Mouse (Mus musculus) adrenal gland, adult 2 months (tissue): Measurements from ENCODE around the gene Fto. TPM values are rescaled to one million over a fixed set of nuclear protein-coding genes. Genes with fewer than 3 reads are reported as not detected.

Source experiments
- DNase-seq: peaks from one replicate; pipeline ENCODE4 v3.0.0; 2021
- polyA plus RNA-seq: library from polyadenylated mRNA; depleted of rRNA; stranded (reverse); fragments of >200 nt; gene quantifications from 2 replicates; pipeline ENCODE4 v1.2.3, GENCODE M21; 2012
- total RNA-seq, 2 experiments: library from RNA; stranded (reverse); gene quantifications; 2 replicates each; pipeline ENCODE4 v1.2.3; 2021

The Fto gene
- total and polyA plus RNA-seq, 3 experiments, result 22.0 to 77.1 (median 74.8) TPM

DNA sequence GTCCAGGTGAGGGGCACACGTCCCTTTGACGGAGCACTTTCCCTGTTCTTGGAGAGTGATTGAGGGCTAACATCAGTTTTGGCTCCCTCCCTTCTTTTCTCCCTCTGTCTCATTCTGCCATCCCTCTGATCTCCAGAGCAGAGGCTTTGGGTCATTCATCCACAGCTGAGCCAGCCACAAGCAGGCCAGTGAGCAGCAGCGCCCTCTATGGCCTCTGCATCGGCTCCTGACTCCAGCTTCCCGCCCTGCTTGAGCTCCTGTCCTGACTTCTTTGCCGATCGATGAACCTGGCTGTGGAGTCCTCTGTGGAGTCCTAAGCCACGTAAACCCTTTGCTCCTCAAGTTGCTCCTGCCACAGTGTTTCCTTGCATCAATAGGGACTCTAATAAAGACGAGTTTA, 10.9 kb downstream of the Fto start:
- no peak for DNase-seq

GRCm38 (mm10) chr8:91324916-91325315, 11.6 kb downstream of the Fto start:
- no peak for DNase-seq

GRCm38 (mm10) chr8:91326018-91326417, 12.7 kb downstream of the Fto start:
- DNase-seq, result no peak

DNA sequence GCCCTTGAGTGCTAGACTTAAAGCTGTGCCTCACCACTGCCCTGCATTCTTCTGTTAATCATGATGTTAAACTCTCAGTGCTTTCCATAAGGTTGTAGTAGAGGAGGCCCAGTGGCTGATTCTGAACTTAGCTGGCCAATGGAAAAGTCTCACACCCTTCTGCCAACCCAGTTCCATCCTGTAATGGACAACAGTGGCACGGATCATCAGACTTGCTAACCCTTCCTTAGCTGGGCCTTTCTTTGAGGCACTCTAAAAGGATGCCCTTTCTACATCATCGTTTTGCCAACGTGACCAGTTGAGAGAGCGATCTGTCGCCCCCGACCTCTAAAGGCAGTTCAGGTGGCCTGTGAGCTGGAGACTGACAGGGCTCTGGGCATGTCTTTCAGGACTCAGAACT, 13.6 kb downstream of the Fto start:
- DNase-seq, result no peak

- no peak for DNase-seq
These were observed 14.3 kb downstream of the Fto start for GRCm38 (mm10) chr8:91327471-91328205.

DNA sequence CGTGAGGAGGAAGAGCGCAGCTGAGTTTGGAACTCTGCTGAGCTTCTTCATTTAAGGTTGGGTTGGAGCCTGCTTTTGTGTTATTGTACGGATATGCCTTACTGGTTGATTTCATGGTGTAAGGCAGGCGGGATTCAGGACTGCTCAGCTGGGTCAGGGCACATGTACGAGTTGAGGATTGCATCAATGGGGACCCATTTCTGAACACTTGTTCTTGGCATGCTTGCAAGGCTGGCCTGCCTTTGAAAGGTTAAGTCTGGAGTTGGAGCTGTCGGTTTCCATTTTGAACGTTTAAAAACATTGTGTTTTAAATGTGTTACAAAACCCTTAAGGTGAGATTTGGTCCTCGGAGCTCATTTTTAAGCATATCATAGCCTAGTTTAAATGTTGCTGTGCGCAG, 15.7 kb downstream of the Fto start:
- no peak for DNase-seq

GRCm38 (mm10) chr8:91329461-91329850, 16.1 kb downstream of the Fto start:
- no peak for DNase-seq

- no peak for DNase-seq
These were observed 25.2 kb downstream of the Fto start for GRCm38 (mm10) chr8:91338389-91339154.

- DNase-seq, result no peak
These were observed 26.3 kb downstream of the Fto start for GRCm38 (mm10) chr8:91339651-91340050.

DNA sequence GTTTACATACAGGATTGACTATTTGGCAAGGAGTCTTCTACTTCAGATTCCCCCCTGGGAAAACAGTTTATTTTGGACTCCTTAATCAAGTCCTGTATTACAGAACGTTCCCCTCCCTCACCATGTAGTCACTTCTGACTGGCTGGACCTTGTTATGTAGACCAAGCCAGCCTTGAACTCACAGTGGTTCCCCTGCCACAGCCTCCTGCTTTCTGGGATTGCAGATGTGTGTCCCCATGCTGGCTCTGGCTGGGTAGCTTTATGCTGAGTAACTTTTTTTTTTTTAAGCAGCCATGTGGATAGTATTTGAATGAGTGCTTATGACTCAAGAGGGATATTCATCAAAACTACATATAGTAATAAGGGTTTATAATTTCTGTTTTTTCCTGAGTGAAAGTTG, 27.4 kb downstream of the Fto start:
- no peak for DNase-seq

DNA sequence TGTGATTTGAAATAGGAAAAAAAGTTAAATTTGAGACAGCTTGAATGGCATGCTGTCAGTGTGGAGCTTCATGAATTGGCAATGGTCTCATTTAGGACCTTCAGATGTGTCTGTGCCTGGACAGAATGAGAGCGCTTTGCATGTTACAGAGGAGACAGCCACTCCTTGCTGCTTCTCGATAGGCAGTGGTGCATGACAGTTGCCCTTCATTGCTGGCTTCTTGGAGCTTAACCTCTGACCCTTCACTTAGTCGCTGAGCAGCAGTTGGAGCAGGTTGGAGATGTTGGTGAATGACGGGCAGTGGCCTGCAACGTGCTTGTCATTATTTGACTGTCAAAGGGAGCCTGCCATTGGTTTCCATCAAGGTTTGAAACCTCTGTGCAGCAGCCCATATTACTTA, 28.9 kb downstream of the Fto start:
- DNase-seq, result no peak

- DNase-seq, result no peak
These were observed 29.5 kb downstream of the Fto start for GRCm38 (mm10) chr8:91342798-91343197.

DNA sequence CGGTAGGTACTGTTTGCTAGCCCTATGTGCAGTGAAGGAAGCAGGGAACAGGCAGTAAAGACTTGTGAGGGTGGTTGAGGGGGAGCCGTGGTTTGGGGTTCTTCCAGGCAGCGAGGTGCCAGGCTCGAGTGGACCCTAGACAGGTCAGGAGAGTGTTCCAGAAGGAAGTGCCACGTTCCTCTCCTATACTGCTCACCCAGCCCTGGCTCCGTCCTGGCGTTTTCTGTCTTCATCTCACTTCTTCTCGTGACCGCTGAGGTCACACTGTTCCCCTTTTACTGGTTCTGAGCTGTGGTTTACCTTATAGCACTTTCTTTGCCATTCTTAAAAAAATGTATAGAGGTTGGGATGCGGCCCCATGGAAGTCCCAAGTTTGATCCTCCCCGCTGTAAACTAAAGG, 31.3 kb downstream of the Fto start:
- no peak for DNase-seq

DNA sequence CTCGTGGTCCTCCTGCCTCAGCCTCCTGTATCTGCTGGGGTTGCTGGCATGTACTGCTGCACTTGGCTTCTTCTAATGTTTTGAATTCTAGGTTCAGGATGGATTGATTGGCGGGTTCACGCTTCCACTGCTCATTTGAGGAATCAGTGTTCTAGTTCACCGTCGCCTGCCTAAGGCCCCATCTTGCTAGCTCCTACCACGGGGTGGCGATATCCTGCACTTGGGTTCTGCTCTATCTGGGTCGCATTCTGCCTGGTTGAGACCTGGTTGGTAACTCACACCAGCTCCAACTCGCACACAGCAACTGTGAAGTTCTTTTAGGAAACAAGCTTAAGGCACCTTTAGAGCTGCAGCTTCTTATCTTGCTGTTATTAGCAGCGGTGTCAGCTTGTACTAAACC, 33.8 kb downstream of the Fto start:
- DNase-seq, result no peak

- no peak for DNase-seq
These were observed 34.3 kb downstream of the Fto start for GRCm38 (mm10) chr8:91347595-91347994.

DNA sequence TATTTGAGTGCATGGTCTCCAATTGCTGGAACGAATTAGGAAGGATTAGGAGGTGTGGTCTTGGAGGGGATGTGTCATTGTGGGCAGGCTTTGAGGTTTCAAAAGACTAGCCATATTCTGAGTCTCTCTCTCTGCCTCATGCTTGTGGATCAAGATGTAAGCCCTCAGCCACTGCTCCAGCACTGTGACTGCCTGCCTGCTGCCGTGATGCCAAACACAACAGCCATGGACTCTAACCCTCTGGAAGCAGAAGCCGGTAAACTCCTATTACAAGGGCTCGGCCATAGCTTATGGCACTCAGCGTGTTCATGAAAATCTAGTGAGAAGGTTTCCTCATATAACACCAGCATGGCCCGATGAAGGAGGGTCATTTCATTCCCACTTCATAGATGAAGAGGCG, 36.5 kb downstream of the Fto start:
- DNase-seq, result no peak

GRCm38 (mm10) chr8:91350628-91351027, 37.3 kb downstream of the Fto start:
- no peak for DNase-seq

- DNase-seq, result no peak
These were observed 39.3 kb downstream of the Fto start for GRCm38 (mm10) chr8:91352598-91352997.

DNA sequence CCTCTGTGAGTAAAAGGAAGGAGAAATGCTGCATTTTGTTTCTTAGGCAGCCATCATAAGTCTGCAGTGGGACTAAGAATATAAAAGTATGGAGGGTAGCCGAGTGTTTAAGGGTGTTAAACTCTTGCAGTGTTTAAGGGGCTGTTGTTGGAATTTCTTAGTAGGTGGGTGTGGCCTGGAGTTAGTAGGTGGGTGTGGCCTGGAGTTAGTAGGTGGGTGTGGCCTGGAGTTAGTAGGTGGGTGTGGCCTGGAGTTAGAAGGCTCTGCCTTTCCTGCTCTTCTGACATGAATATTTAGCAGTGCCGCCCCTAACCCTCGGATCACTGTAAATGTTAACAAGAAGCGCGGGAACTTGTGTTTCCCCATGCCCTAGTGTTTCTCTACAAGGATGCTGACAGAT, 39.7 kb downstream of the Fto start:
- DNase-seq, result no peak

GRCm38 (mm10) chr8:91353907-91354306, 40.6 kb downstream of the Fto start:
- DNase-seq, result no peak

DNA sequence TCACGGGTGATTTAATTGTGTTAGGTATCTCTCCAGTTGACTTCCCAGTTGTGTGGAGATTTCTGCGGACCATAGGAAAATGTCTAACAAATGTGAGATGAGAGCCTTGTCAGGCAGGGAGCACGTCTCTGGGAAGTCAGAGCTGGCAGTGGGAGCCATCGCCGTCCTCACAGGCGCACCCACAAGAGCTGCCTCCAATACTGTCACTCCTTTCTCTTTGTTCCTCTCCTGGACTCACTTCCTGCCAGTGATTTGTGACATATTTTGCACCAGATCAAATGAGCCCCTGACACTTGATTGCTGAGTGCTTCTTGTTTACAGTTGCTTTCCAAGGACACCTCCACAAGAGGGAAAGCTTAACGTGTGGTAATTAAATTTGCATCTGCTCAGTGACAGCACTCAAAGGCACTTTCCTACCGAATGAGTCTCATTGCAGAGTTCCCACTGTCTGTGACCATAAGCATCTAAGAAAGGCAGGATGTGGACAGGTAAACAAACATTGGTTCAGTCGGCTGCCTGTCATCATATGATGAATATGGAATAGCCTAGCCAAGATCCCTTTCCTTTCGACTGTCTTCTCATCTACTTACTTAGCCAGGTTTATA, 42.1 kb downstream of the Fto start:
- DNase-seq, result no peak

GRCm38 (mm10) chr8:91355956-91356699, 42.8 kb downstream of the Fto start:
- no peak for DNase-seq
